Mouse (Mus musculus) left cerebral cortex, adult 2 months (tissue): ENCODE measurements around the gene Mindy4. TPM values are rescaled to one million over a fixed set of nuclear protein-coding genes. Genes with fewer than 3 reads are reported as not detected.

Experiments used
- DNase-seq, 2 experiments: peaks; one replicate each; pipeline ENCODE4 v3.0.0; 2021 to 2022; ENCODE audit warnings: low spot score in 2 of 2, mixed read lengths in 1 of 2; ENCODE audit errors: extremely low spot score in 1 of 2
- H3K27ac ChIP-seq: fragments of 200-600 bp; 2 replicates; pipeline ENCODE4 v1.8.1; 2022
- H3K4me3 ChIP-seq: fragments of 200-600 bp; 2 replicates; pipeline ENCODE4 v1.8.1; 2022
- CTCF ChIP-seq: fragments of 200-600 bp; IDR thresholded peaks from 2 replicates; pipeline ENCODE4 v1.8.1; 2022; ENCODE audit warnings: antibody characterized with exemption, mild to moderate bottlenecking, moderate library complexity
- intact Hi-C: fragments of 180-260 bp; cut with DNase I; formaldehyde crosslinking; loops from one replicate; pipeline ENCODE4 v1.15.1; 2025
- long read RNA-seq, 2 experiments: library from polyadenylated mRNA; stranded (forward); transcript quantifications; one replicate each; pipeline ENCODE4 v2.0.0; 2021; ENCODE audit warnings: borderline mapping rate in 2 of 2
- total RNA-seq, 2 experiments: library from RNA; stranded (reverse); gene quantifications; 2 replicates each; pipeline ENCODE4 v1.2.3; 2021

The Mindy4 gene
- 10 to 100 TPM; 10.2 to 11.0 TPM for total RNA-seq
- long read RNA-seq, experiment 1, full-length matches to known transcripts, result 6 of 13 reads
- long read RNA-seq, experiment 1, partial matches to known transcripts, result 0 of 13 reads
- long read RNA-seq, experiment 1, other reads (novel, unspliced or antisense), result 7 of 13 reads
- long read RNA-seq, experiment 2, full-length matches to known transcripts, result 4 of 10 reads
- long read RNA-seq, experiment 2, partial matches to known transcripts, result 0 of 10 reads
- long read RNA-seq, experiment 2, other reads (novel, unspliced or antisense), result 6 of 10 reads

GRCm38 (mm10) chr6:55202913-55203910, at the start of gene Mindy4:
Gene Mindy4, plus strand, starts transcription at chr6:55203383.
- H3K4me3 ChIP-seq, result peak within 1 kb of the TSS; percentile 60
- H3K27ac ChIP-seq, result peak within 1 kb of the TSS; percentile 91
- peak; percentile 84 to 86 for DNase-seq
- intact Hi-C loops, result no loop called here
- peak; percentile 48 for TF ChIP-seq CTCF

- TF ChIP-seq CTCF, result no peak
- intact Hi-C loops, result no loop called here
Observed at GRCm38 (mm10) chr6:55159256-55159655, 43.9 kb upstream of the Mindy4 start.

GRCm38 (mm10) chr6:55161311-55161761, 41.8 kb upstream of the Mindy4 start:
- no peak for TF ChIP-seq CTCF
- intact Hi-C loops, result no loop called here
- DNase-seq, result peak; percentile 47 to 67
- H3K27ac ChIP-seq, result peak overlapping the region; percentile 69
- H3K4me3 ChIP-seq, result no peak overlapping the region

More at GRCm38 (mm10) chr6:55159256-55159655, 43.9 kb upstream of the Mindy4 start:
- no peak overlapping the region for H3K4me3 ChIP-seq
- no peak for DNase-seq
- H3K27ac ChIP-seq, result no peak overlapping the region

GRCm38 (mm10) chr6:55163046-55163584, 40.1 kb upstream of the Mindy4 start:
- no peak for TF ChIP-seq CTCF
- intact Hi-C loops, result no loop called here
- no peak for DNase-seq
- H3K4me3 ChIP-seq, result no peak overlapping the region
- no peak overlapping the region for H3K27ac ChIP-seq

- no peak overlapping the region for H3K4me3 ChIP-seq
- H3K27ac ChIP-seq, result no peak overlapping the region
- peak; percentile 67 to 72 for DNase-seq
- intact Hi-C loops, result loop anchor here (1.0 to 5.0 kb wide), 6 partner anchors 90 to 580 kb away; partner anchors contain the start of genes Gars and Znrf2
- TF ChIP-seq CTCF, result peak; percentile 92
Observed at GRCm38 (mm10) chr6:55166777-55167463, 36.3 kb upstream of the Mindy4 start.

- no peak for TF ChIP-seq CTCF
- H3K27ac ChIP-seq, result no peak overlapping the region
- no peak for DNase-seq
- no peak overlapping the region for H3K4me3 ChIP-seq
- intact Hi-C loops, result loop anchor here (5.0 kb wide), 6 partner anchors 93 to 583 kb away; partner anchors contain the start of genes Gars and Znrf2
Observed at GRCm38 (mm10) chr6:55169818-55170217, 33.4 kb upstream of the Mindy4 start.

- intact Hi-C loops, result loop anchor here (5.0 kb wide), 1 partner anchor 254 kb away; no protein-coding TSS in a partner anchor
- Histone ChIP-seq H3K27ac (no peak overlapping the region), H3K4me3 (no peak overlapping the region)
- no peak for DNase-seq
- peak; percentile 25 for TF ChIP-seq CTCF
Observed at GRCm38 (mm10) chr6:55171638-55172037, 31.5 kb upstream of the Mindy4 start.

GRCm38 (mm10) chr6:55173171-55173570, 30.0 kb upstream of the Mindy4 start:
- no peak overlapping the region for H3K4me3 ChIP-seq
- TF ChIP-seq CTCF, result no peak
- no peak for DNase-seq
- H3K27ac ChIP-seq, result no peak overlapping the region
- intact Hi-C loops, result loop anchor here (5.0 kb wide), 1 partner anchor 256 kb away; no protein-coding TSS in a partner anchor

- TF ChIP-seq CTCF, result no peak
- H3K4me3 ChIP-seq, result no peak overlapping the region
- intact Hi-C loops, result loop anchor here (5.0 kb wide), 1 partner anchor 257 kb away; no protein-coding TSS in a partner anchor
Observed at GRCm38 (mm10) chr6:55173941-55174349, 29.2 kb upstream of the Mindy4 start.

GRCm38 (mm10) chr6:55174741-55175181, 28.4 kb upstream of the Mindy4 start, which contains the start of gene Inmt:
Gene Inmt, minus strand, starts transcription at chr6:55175043.
- H3K4me3 ChIP-seq, result no peak within 1 kb of the TSS
- DNase-seq, result no peak
- H3K27ac ChIP-seq, result no peak within 1 kb of the TSS
- intact Hi-C loops, result loop anchor here (5.0 kb wide), 1 partner anchor 257 kb away; no protein-coding TSS in a partner anchor
- TF ChIP-seq CTCF, result no peak

More at GRCm38 (mm10) chr6:55173941-55174349, 29.2 kb upstream of the Mindy4 start:
- no peak for DNase-seq
- no peak overlapping the region for H3K27ac ChIP-seq

- intact Hi-C loops, result no loop called here
Observed at GRCm38 (mm10) chr6:55175456-55175855, 27.7 kb upstream of the Mindy4 start.

More at GRCm38 (mm10) chr6:55175456-55175855, 27.7 kb upstream of the Mindy4 start:
- no peak for TF ChIP-seq CTCF
- Histone ChIP-seq H3K27ac (no peak overlapping the region), H3K4me3 (no peak overlapping the region)
- DNase-seq, result no peak
